Mouse (Mus musculus): ENCODE data around the gene Sec24a.

DNA sequence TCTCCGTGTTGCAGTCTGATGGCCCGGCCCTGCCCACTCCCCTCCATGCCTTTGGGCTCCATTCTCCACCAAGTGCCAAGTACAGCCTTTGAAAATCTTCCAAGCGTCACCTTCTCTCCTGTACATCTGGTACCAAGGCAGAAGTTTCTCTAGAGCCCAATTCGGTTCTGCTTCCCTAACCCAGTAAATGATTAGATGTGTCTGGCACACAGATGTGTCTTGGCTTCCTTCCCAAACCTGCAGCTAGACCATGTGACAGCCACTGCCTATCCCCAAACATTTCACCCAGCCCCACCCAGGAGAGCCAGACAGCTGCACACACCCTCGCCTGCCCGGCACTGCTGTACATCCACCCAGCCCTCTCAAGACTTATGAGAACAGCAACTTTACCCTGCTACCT is 104.7 kb downstream of the Sec24a start:
- TF ChIP-seq CTCF (IDR thresholded peaks at IDR 0.05; ENCODE audit: borderline replicate concordance, insufficient read depth, low read depth, low read length) (no peak), POLR2A (IDR thresholded peaks at IDR 0.05; ENCODE audit: borderline replicate concordance, insufficient read depth, low read length) (no peak)
